Mouse (Mus musculus) CH12.LX (cell line): ENCODE measurements at regions not wholly inside any gene's neighbourhood (a gene's known extent, or its start where the extent isn't known, plus 50 kb on each side); places are given as distances from the start of the nearest gene placed in this dataset.

Source experiments
- DNase-seq: peaks from one replicate; pipeline ENCODE4 v3.0.0-alpha.2; 2013; ENCODE audit errors: extremely low read depth
- H3K27ac ChIP-seq: 2 replicates; pipeline ENCODE4 v1.5.1; 2012; ENCODE audit warnings: low read depth, mild to moderate bottlenecking, control low read depth, moderate library complexity; ENCODE audit not compliant: insufficient read depth
- H3K27me3 ChIP-seq: replicated peaks from 2 replicates; pipeline ENCODE3; 2012; ENCODE audit warnings: inconsistent platforms
- H3K36me3 ChIP-seq, 2 experiments: replicated peaks in 1 of 2; 2 replicates each; pipeline versions ENCODE3 to v1.6.1; 2012; ENCODE audit warnings: inconsistent platforms in 1 of 2, low read length in 1 of 2, mild to moderate bottlenecking in 1 of 2, mixed read lengths in 1 of 2, moderate library complexity in 1 of 2; ENCODE audit not compliant: control insufficient read depth in 1 of 2, insufficient read depth in 1 of 2
- H3K4me1 ChIP-seq, 2 experiments: 2 replicates each; pipeline ENCODE4 v1.6.1; 2012; ENCODE audit warnings: inconsistent platforms in 1 of 2, moderate library complexity in 1 of 2; ENCODE audit not compliant: insufficient read depth in 2 of 2, control insufficient read depth in 1 of 2
- H3K4me2 ChIP-seq: 2 replicates; pipeline ENCODE4 v1.6.1; 2012; ENCODE audit warnings: low read depth, mild to moderate bottlenecking, control low read depth; ENCODE audit not compliant: poor library complexity, insufficient read depth, severe bottlenecking
- H3K4me3 ChIP-seq, 3 experiments: fragments of 150-350 bp in 1 of 3; sonication (generic) in 1 of 3; replicated peaks in 1 of 3; 2 replicates each; pipeline versions ENCODE3 to v1.5.1; 2011 to 2012; ENCODE audit warnings: low read depth in 2 of 3, low read length in 2 of 3, mild to moderate bottlenecking in 2 of 3, moderate library complexity in 2 of 3, control low read depth in 1 of 3, improper control_type of control experiment in 1 of 3, inconsistent platforms in 1 of 3, mixed read lengths in 1 of 3; ENCODE audit not compliant: poor library complexity in 1 of 3
- H3K79me2 ChIP-seq: replicated peaks from 2 replicates; pipeline ENCODE4 v1.6.1; 2012; ENCODE audit warnings: mild to moderate bottlenecking, moderate library complexity; ENCODE audit not compliant: control insufficient read depth, poor library complexity, insufficient read depth, severe bottlenecking; ENCODE audit errors: extremely low read depth
- H3K9ac ChIP-seq: 2 replicates; pipeline ENCODE4 v1.6.1; 2012; ENCODE audit warnings: low read depth, mild to moderate bottlenecking, control low read depth, moderate library complexity; ENCODE audit not compliant: insufficient read depth
- H3K9me3 ChIP-seq: replicated peaks from 2 replicates; pipeline ENCODE3; 2012; ENCODE audit warnings: low read length, inconsistent platforms, mixed read lengths
- CHD2 ChIP-seq: IDR thresholded peaks from 2 replicates; pipeline ENCODE4 v1.6.1; 2011; ENCODE audit warnings: low read length, improper control_type of control experiment
- ETS1 ChIP-seq: conservative IDR thresholded peaks from 2 replicates; pipeline ENCODE4 v1.6.1; 2012; ENCODE audit warnings: low read depth, mild to moderate bottlenecking, inconsistent platforms, low read length, improper control_type of control experiment, moderate library complexity
- GABPA ChIP-seq: IDR thresholded peaks from 2 replicates; pipeline ENCODE4 v1.6.1; 2012; ENCODE audit warnings: low read depth, low read length, improper control_type of control experiment, inconsistent platforms; ENCODE audit not compliant: insufficient replicate concordance
- HCFC1 ChIP-seq: IDR thresholded peaks from 2 replicates; pipeline ENCODE4 v1.6.1; 2012; ENCODE audit warnings: low read depth, mild to moderate bottlenecking, inconsistent platforms, low read length, improper control_type of control experiment
- IRF4 ChIP-seq: IDR thresholded peaks from 2 replicates; pipeline ENCODE4 v1.6.1; 2014; ENCODE audit warnings: low read depth, mild to moderate bottlenecking, inconsistent platforms, low read length, improper control_type of control experiment
- JUN ChIP-seq: IDR thresholded peaks from 2 replicates; pipeline ENCODE4 v1.6.1; 2011; ENCODE audit warnings: low read depth, mild to moderate bottlenecking, low read length, improper control_type of control experiment, moderate library complexity; ENCODE audit not compliant: insufficient read depth
- MAFK ChIP-seq: IDR thresholded peaks from 2 replicates; pipeline ENCODE4 v1.6.1; 2011; ENCODE audit warnings: low read length, improper control_type of control experiment; ENCODE audit not compliant: insufficient replicate concordance
- MAX ChIP-seq: IDR thresholded peaks from 2 replicates; pipeline ENCODE4 v1.6.1; 2011; ENCODE audit warnings: low read length, improper control_type of control experiment
- MAZ ChIP-seq: IDR thresholded peaks from 2 replicates; pipeline ENCODE4 v1.6.1; 2012; ENCODE audit warnings: low read depth, mild to moderate bottlenecking, inconsistent platforms, low read length, improper control_type of control experiment, moderate library complexity
- MXI1 ChIP-seq: IDR thresholded peaks from 2 replicates; pipeline ENCODE4 v1.6.1; 2011; ENCODE audit warnings: mild to moderate bottlenecking, low read depth, low read length, improper control_type of control experiment
- MYC ChIP-seq: IDR thresholded peaks from 2 replicates; pipeline ENCODE4 v1.6.1; 2011; ENCODE audit warnings: low read depth, mild to moderate bottlenecking, improper control_type of control experiment, low read length
- NELFE ChIP-seq: IDR thresholded peaks from 2 replicates; pipeline ENCODE4 v1.6.1; 2011; ENCODE audit warnings: low read depth, low read length, improper control_type of control experiment
- NRF1 ChIP-seq: IDR thresholded peaks from 2 replicates; pipeline ENCODE4 v1.6.1; 2014; ENCODE audit warnings: low read depth, mild to moderate bottlenecking, inconsistent platforms, low read length, improper control_type of control experiment, moderate library complexity
- POLR2AphosphoS2 ChIP-seq: IDR thresholded peaks from 2 replicates; pipeline ENCODE4 v1.6.1; 2011; ENCODE audit warnings: low read depth, low read length, improper control_type of control experiment
- RCOR1 ChIP-seq: conservative IDR thresholded peaks from 2 replicates; pipeline ENCODE4 v1.6.1; 2012; ENCODE audit warnings: low read depth, mild to moderate bottlenecking, inconsistent platforms, low read length, improper control_type of control experiment
- TBP ChIP-seq: conservative IDR thresholded peaks from 2 replicates; pipeline ENCODE4 v1.6.1; 2011; ENCODE audit warnings: low read depth, low read length, improper control_type of control experiment
- UBTF ChIP-seq: IDR thresholded peaks from 2 replicates; pipeline ENCODE4 v1.6.1; 2012; ENCODE audit warnings: low read depth, mild to moderate bottlenecking, inconsistent platforms, low read length, improper control_type of control experiment, moderate library complexity
- USF1 ChIP-seq: IDR thresholded peaks from 2 replicates; pipeline ENCODE4 v1.6.1; 2014; ENCODE audit warnings: low read depth, mild to moderate bottlenecking, inconsistent platforms, low read length, improper control_type of control experiment
- USF2 ChIP-seq: conservative IDR thresholded peaks from 2 replicates; pipeline ENCODE4 v1.6.1; 2011; ENCODE audit warnings: low read depth, low read length, improper control_type of control experiment
- ZC3H11A ChIP-seq: IDR thresholded peaks from 2 replicates; pipeline ENCODE4 v1.6.1; 2012; ENCODE audit warnings: low read depth, mild to moderate bottlenecking, inconsistent platforms, low read length, improper control_type of control experiment
- dilution Hi-C: fragments of 300-500 bp; cut with MboI; formaldehyde crosslinking; loops from 2 replicates; pipeline ENCODE4 v1.14.3; 2020; ENCODE audit warnings: low sequenced_read_pairs; ENCODE audit not compliant: extremely low pct_unique_long_range_greater_than_20kb, extremely low pct_ligation_motif_present
- in situ Hi-C: fragments of 300-500 bp; cut with MboI; formaldehyde crosslinking; loops from 3 replicates; pipeline ENCODE4 v1.14.3; 2019; ENCODE audit warnings: low sequenced_read_pairs, low pct_ligation_motif_present, low pct_unique_long_range_greater_than_20kb, mixed read lengths

- in situ Hi-C loops (no loop called here), dilution Hi-C loops (no loop called here)
- H3K27ac ChIP-seq = no peak overlapping the region
- H3K36me3 ChIP-seq = no peaks in the 10 kb centered on the region
- no peak for TF ChIP-seq MAZ
- no peak for TF ChIP-seq MAFK
- TF ChIP-seq GABPA = no peak
- TF ChIP-seq UBTF = no peak
- TF ChIP-seq TBP = no peak
- no peak for TF ChIP-seq NRF1
- TF ChIP-seq USF1 = no peak
- TF ChIP-seq MAX = no peak
- no peak for TF ChIP-seq JUN
- no peak for TF ChIP-seq USF2
- no peak for TF ChIP-seq ZC3H11A
- no peak for TF ChIP-seq ETS1
- TF ChIP-seq MXI1 = no peak
- TF ChIP-seq NELFE = no peak
- TF ChIP-seq CHD2 = no peak
- TF ChIP-seq POLR2AphosphoS2 = no peak
- TF ChIP-seq IRF4 = no peak
- TF ChIP-seq MYC = no peak
- no peak for TF ChIP-seq HCFC1
- H3K9me3 ChIP-seq = no peaks in the 10 kb centered on the region
- no peak overlapping the region for H3K4me2 ChIP-seq
- DNase-seq = no peak
- peaks cover 72% of the 10 kb centered on the region for H3K27me3 ChIP-seq
- H3K4me1 ChIP-seq = no peaks in the 10 kb centered on the region
- H3K4me3 ChIP-seq = no peak overlapping the region
- H3K79me2 ChIP-seq = no peaks in the 10 kb centered on the region
- H3K9ac ChIP-seq = no peak overlapping the region
Measured at GRCm38 (mm10) chr8:115476071-115476470, 231.5 kb downstream of the Maf start.

DNA sequence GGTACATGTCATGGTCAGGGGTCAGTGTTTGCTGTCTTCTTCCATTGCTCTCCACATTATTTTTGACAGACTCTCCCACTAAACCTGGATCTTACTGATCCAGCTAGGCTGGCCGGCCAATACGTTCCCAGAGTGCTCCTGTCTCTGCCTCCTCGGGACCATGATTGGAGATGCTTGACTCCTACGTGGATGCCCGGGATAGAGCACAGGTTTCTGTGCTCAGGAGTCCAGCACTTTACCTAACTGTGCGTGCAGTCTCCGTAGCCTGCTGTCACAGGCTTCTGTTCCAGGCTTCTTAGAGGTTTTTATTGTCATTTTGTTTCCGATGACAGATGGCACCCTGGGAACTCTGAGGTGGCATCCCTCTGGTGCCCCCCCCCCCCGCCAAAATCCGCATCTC is 232.4 kb downstream of the Maf start:
- Histone ChIP-seq H3K4me1 (no peaks in the 10 kb centered on the region), H3K4me3 (no peak overlapping the region), H3K27me3 (peaks cover 69% of the 10 kb centered on the region), H3K9me3 (no peaks in the 10 kb centered on the region), H3K9ac (no peak overlapping the region), H3K36me3 (no peaks in the 10 kb centered on the region), H3K27ac (no peak overlapping the region), H3K4me2 (no peak overlapping the region), H3K79me2 (no peaks in the 10 kb centered on the region)
- no peak for DNase-seq
- in situ Hi-C loops = no loop called here
- TF ChIP-seq USF1 (no peak), RCOR1 (no peak), USF2 (no peak)
- dilution Hi-C loops = no loop called here
